Mouse (Mus musculus) megakaryocyte, embryonic 14.5 days (primary cell): Measurements from ENCODE around the gene Lhfp.

ENCODE experiments used
- FLI1 ChIP-seq: IDR thresholded peaks from 2 replicates; pipeline ENCODE4 v1.6.1; 2012; ENCODE audit warnings: low read length, inconsistent platforms, mixed read lengths
- GATA1 ChIP-seq: IDR thresholded peaks from 3 replicates; pipeline ENCODE4 v1.6.1; 2012; ENCODE audit warnings: mixed read lengths, low read length, inconsistent platforms, borderline replicate concordance

DNA sequence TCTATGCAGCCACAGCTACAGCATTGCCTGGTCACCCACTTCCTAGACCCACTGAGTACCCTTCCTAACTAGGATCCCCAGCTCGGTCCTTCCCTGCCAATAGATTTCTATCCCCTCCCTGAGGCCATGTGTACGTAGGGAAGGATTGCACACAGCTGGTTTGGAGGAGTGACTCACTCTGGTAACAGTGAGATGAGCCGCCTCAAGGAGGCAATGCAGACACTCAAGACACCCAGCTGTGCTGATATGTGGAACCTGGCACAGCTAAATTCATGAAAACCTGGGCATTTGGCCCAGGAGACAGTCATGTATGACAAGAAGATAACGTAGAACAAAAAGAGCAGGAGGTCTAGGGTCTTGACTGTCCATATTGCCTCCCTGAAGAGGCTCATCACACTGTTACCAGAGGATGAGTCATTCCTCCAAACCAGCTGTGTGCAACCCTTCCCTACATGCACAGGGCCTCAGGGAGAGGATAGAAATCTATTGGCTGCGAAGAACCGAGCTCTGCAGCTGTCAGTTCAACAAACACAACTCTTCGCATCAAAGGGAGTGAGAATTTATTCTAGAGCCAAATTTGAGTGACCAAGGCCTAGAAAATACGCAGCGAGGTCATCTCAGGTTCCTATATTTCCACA is 204.4 kb downstream of the Lhfp start:
- no peak for TF ChIP-seq GATA1
- TF ChIP-seq FLI1: no peak
